Mouse (Mus musculus) spleen, postnatal 36 days (tissue): Measurements from ENCODE around the gene Auts2.

Experiments used
- DNase-seq, 2 experiments: peaks; one replicate each; pipeline ENCODE4 v3.0.0; 2022; ENCODE audit warnings: low spot score in 2 of 2, mixed read lengths in 1 of 2

Gene Auts2

DNA sequence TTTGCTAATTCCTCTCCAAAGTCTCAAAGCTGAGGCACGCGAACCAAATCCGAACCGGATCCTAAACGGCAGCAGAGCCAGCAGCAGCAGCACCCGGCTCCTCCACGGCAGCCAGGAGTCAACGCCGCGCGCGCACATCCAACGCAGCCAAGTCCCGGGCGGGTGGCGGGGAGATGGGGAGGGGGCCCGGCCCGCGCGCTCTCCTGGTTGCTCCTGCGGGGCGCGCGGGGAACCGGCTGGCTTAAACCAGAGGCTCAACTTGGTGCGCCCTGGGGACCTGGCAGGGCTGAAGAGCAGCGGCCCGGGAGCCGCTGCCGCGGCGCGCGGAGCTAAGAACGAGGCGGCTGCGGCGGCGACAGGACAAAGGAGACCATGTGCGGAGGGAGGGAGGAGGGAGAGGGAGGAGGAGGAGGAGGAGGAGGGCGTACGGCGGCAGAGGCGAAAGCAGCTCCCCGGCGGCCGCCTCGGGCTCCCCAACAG, 1005.3 kb downstream of the Auts2 start:
- no peak for DNase-seq

DNA sequence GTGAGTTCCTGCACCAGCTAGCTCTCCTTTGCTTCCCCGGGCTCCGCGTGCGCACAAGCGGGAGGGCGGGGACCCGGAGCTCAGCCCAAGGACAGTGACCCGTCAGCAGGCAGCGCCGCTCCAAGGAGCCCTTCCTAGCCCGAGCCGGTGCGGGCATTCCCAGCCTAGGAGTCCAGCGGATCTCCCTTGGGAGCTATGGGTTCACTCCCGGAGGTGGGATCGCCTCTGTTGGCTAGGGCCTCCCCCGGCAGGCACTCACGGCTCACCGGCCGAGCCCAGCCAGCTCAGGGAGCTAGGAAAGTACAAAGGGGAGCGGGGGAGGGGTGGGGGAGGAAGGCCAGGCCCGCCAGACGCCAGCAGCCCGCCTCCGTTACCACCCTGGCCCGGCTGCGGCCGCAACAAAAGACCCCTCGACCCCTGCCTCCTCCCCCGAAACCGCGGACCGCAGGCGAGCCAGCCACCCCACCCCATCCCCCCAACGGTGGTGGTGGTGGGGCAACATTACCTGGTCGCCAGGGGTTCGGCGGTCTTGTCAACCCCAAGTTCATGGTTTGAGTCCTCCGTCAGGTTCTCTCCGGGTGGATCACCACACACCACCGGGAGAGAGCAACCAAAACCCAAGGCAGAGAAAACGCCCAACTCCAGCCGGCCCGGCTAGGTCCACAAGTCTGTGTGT, 1005.9 kb downstream of the Auts2 start:
- DNase-seq = no peak

DNA sequence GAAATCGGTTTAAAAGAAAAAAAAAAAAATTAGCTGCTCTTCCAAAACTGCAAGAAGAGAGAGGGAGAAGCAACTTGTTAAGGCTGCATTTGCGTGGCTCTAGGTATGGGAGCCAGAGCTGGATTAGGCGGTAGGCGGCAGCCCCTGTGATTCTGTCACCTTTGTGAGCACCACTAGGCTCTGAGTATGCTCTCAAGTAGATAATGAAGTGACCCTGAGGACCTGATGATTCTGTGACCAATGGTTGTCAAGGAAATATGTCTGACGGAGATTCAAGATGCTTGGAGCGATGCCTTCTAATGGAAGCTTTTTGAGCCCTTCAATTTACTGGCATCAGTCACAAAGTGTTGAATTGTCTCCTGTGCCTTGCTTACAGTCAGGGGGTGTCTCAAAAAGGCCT, 1007.4 kb downstream of the Auts2 start:
- no peak for DNase-seq

DNA sequence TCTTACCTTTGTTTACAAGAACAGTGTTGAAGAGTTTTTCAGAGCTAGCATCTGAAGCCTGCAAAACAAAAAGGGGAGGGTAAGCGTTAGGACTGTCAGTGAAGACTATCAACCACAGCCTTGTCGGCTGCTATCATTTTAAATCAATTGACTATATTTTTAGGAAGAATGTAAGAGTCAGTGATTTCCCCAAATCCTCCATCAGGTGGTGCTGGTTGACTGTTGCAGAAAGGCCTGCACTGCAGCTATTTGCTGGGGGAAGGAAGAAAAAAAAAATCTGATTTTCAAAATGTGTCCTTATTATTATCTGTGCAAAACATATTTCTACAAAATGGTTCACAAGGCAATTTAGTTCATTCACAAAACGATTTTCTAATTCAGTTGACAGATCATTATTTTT, 1009.3 kb downstream of the Auts2 start:
- DNase-seq = no peak

DNA sequence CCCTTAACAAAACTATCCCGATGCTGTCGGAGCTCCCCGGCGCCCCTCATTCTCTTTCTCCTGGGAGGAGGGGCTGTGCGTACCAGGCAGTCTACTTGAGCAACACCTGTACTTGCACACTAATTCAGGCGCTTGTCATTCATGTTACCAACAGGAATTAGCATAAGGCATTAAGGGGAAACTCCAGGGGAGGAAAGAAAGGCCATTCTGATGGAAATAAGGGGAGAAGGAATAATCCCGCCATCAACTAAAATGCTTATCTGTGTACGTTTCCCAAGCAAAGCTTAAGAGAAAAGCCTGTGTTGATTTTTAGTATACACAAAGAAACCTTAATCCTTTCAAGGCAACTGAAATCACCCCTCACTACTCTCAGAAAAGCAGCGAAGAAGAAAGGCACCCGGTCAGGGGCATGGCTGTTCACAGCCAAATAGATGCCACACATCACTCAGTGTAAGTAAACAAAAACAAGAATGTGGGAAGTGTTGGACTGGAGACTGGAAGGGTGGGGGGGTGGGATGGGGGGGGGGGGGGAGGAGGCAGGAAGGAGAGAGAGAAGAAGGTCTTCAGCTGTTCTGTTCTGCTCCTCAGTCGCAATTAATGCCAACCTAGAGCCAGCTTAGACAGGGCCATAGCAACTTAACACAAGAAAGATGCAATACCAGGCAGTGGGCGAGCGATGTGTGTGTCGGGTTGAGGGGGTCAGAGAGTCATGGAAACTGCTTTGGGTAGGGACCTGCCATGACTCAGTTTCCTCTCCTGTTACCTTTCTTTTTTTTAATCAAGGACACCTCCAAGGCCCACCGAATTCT, 1011.2 kb downstream of the Auts2 start:
- DNase-seq = no peak

DNA sequence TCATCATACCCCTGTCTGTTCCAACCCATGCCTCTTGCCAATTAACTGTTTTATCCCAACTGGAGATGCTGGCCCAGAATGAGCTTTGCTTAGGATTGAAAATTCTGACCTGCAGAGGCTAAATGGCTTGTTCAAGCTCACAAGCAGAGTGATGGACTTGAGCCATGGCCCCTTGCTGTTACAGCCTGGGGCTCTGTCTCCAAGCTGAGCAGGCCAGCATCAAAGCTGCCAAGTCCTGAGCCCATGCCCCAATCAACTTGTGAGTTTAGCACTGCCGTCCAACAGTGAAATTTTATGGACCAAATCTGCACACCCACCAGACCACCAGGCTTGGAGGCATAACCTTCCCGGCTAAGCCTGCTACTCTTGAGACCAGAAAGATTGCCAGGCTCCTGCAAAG, 1012.3 kb downstream of the Auts2 start:
- no peak for DNase-seq

DNA sequence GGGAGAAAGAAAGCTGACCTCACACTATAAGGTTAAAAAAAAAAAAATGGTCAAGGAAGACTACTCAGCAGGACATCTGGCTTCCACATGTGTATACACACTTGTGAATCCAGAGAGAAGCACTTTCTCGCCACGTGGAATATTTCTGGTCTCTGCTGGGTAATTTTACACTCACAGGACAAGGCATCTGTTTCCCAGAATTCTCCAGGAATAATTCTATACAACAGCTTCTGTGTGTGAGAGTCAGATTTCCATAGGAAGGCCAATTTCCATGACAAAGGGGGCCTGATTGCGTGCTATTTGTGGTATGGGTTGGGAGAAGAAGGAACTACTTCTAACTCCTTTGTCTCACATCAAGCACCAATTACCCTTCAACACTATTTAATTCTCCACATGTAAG, 1016.5 kb downstream of the Auts2 start:
- no peak for DNase-seq

DNA sequence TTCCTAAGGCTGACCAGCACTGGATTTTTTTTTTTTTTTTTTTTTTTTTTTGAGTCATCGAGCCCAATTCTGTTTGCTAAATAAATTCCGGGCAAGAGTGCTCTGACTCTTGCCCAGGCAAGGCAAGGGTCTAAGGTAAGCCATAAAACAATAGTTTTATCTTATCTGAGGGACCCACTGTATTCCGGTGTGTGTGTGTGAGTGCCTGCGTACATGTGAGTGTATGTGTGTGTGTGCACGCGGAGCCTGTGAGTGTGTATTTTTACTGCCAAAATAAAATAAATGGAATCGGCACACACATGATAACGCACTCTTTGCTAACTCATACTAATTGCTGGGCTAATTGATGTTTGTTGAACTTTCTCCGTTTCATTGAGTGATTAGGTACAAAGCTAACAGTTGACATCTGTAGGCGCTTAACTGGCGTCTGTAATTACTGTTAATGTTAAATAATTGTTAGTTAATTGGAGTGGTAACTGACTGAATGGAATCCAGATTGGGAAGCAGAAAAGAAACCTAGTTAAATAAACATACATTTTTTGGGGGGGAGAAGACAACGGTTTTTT, 1018.2 kb downstream of the Auts2 start:
- DNase-seq = no peak

DNA sequence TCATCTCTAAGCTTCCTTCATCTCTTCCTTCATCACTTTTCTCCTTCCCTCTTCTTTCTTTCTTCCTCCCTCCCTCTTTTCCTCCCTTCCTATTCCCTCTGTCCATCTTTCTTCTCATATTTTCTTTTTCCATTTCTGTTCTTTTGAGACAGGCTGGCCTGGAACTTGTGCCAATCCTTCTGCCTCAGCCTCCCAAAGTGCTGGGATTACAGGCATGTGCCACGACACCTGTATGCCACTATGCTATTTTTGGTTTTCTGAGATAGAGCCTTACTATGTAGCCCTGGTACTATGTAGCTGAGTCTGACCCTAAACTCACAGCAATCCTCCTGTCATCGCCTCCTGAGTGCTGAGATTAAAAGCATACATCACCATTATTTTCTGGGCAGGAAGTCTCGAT, 1023.6 kb downstream of the Auts2 start:
- DNase-seq = no peak

DNA sequence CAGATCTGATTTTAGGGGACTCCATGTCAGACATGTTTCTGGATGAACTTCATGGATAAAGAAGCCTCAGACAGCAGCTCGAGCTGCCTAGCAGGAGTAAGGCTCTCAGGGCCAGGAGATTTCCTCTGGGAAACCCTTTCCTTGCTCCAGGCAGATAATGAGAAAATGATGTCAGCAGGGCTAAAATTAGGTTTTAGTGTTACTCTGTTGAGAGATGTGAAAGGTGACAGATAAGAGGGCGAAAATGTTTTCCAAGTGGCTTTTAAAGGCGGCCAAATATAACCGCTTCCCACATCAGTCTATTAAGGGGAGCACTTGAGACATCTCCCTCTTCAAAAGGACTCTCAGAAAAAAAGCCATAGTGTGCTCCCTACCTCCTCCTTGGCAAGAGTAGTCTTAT, 1025.5 kb downstream of the Auts2 start:
- DNase-seq = no peak

DNA sequence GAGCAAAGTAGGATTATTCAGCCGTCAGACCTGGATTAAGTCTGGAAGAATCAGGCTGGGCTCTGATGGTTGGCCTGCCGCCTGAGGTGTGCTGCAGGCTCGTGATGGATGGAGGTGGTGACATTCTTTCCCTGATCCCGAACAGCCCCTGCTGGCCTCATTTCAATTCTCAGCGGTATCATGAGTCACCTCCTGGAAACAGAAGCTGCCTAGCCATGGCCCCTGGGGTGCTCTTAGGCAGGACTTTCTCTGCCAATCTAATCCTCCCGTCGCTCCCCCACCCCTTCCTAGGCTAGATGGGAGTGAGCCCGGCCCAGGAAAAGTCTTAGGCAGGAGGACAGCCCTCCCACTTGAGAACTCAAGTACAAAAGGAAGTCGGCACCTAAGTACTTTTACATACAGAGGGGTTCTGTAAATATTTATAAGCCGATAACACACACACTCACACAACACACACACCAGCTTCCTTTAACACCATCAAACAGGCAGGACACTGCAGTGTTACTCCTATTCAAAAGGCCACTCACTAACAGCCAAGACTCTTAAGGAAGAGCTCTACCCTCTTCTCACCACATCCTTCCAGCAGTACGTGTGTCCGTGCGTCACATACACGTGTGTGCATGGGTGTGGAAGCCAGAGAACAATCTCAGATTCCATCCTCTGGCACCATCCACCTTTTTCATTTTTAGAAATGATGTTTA, 1027.3 kb downstream of the Auts2 start:
- no peak for DNase-seq

DNA sequence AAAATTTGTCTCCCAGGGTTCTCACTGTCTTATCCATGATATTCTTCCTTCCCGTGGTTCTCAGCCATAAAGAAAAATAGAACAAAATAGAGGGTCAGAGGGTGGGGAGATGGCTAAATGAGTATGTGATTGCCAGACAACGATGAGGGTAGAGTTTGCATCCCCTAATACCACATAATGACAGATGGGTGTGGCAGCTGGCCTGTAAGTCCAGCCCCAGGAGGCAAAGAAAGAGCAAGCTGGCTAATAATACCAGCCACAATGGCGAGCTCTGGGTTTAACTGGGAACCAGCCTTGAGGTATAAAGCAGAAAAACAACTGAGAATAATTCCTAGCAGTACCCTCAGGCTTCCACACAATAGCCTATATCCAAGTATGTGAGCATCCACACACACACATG, 1029.4 kb downstream of the Auts2 start:
- DNase-seq = no peak

DNA sequence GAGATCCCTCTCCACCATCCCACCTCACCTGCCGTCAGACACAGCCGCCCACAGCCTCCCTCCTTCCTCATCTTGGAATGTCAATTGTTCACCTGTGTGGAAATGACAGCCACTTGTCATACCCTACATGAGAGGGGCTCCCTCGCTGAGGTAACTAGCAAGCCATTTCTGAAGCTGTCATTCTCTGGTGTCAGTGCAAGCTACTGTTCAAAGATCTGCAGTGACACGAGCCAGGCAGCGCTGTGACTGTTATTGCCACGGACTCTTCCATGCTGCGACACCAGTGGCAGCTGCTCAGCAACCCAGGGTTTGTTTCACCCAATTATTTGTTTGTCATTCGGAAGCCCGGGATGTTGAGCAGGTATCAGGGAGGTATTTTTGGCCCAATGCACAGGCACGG, 1030.5 kb downstream of the Auts2 start:
- no peak for DNase-seq

DNA sequence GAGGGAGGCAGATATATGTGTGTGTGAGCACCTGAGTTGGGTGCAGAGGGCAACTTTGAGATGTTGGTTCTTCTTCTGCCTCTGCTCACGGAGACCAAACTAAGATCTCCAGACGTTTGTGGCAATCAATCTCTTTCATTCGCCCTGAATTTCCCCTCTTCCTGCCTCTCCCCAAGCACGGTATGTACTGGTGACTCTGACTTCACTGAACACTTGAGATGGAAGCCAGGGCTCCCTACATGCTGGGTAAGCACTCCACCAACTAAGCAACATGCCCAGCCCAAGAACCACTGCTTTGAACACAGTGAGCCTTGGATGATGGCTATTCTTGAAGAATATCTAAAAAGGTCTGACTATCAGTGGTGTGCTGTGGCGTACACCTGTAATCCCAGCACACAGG, 1032.5 kb downstream of the Auts2 start:
- DNase-seq = no peak

DNA sequence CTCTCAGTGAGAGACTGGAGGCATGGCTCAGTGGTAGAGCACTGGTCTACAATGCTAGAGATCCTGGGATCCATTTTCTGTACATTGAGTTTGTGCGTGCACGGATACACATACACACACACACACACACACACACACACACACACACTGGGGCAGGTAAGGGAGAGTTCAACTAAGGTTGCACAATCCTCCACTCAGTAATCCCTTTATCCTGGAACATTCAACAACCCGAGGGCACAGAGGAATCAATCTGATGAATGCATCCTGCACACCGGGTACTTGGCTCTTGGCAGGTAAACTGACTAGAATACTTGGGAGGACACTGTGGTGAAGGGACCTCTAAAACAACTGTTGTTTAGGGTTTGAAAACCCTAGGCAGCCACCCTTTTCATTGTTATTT, 1033.8 kb downstream of the Auts2 start:
- no peak for DNase-seq

DNA sequence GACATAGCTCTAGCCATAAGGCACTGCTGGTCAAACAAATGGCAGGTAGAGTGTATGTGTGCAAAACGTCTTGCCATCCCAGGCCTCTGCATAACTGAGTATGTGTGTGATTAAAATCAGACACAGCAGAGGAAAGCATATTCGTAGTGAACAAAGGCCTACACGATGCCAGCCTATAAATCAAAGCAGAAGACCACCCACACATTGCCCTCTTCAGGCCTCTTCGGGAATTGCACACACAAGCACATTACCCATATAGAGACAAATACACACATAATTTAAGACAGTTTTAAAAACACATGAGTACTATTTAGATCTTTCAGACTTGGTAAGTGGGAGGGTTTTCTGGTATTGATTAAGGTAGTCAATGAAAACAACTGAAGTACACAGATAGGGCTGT, 1044.3 kb downstream of the Auts2 start:
- no peak for DNase-seq

DNA sequence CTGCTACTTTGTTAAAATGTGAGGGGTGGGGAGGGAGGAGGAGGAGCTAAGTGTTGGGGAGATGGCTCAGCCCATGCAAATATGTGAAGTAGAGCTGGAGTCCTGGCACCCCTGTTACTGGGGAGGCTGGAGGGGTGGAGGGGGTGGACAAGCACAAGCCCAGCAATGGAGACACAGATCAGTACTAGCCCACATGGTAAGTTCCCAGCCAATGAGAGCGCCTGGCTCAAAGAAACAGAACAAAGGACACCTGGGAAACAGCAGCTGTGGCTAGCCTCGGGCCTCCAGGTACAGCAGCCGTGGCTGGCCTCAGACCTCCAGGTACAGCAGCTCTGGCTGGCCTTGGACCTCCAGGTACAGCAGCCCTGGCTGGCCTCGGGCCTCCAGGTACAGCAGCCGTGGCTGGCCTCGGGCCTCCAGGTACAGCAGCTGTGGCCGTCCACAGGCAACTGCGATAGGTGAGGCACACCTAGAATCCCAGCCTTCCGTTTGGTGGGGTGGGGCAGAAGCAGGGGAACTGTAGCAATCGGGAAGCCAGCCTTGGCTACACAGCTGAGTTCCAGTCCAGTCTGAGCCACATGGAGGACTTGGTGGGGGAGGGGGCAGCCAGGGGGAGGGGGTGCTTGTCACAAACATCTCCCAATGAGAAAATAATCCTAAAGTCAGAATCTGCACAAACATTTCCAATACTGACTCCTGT, 1046.5 kb downstream of the Auts2 start:
- DNase-seq = no peak

DNA sequence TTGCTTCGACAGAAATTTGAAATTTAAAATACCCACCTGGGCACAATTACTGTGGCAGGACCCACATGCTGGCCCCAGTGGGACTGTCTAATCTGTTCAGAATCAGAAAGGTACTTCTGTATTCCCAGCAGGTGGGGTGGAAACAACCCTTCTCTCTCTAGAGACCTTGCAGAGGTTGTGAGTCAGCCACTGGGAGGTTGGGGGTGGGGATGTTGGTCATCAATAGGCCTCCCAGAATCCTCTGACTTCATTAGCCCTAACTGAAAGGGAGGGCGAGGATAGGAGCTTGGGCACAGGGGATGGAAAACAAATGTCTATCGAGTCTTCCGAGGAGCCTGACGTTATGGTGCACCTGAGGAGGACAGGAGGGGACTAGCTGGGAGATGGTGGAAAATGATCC, 1048.6 kb downstream of the Auts2 start:
- no peak for DNase-seq

DNA sequence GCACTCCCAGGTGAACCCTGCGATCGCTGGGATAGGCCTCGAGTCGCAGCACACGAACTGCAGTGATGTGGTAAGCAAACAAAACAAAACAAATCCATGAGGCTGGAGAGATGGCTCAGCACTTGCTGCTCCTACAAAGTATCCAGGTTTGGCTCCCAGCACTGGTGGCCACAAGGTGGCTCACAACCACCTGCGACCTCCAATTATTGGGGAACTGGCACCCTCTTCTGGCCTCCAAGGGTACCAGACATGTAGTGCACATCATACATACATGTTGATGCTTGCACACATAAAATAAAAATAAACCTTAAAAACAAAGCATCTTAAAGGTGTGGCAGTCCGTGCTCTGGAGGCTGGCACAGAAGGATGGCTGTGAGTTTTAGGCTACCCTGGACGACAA, 1050.6 kb downstream of the Auts2 start:
- DNase-seq = no peak

DNA sequence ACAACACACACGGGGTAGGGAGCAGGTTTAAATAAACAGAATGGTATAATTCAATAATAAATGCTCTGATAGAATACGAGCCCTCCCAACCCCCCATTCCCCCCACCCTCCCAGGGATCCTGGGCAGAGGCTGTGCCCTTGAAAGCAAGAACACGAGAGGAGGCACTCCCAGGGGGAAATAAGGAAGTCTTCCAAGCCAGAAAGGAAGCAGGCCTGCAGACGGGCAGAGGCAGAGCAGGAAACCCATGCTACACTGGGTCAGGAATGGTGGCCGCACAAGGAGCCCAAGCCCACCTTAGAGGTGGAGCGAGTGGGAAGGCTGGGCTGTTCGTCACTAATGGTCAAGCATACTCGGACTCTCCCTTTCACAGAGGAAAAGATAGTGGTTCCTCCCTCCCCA, 1051.3 kb downstream of the Auts2 start:
- DNase-seq = no peak

DNA sequence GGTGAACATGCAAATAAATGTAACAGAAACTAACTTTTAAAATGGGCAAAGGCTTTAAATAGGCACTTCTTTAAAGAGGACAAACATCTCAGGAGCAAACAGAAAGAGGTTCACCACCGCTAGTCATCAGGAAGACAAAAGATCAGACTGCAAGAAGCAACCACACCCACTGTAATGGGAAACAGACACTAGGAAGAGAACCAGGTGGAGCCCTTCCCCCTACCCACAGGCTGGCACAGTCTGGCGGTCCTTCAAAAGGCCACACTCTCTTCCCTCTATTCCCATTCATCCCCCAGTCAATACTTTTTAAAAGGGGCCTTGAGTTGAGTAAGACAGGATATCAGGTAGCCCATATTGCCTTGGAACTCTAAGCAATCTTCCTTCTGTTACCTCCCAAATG, 1052.3 kb downstream of the Auts2 start:
- no peak for DNase-seq

DNA sequence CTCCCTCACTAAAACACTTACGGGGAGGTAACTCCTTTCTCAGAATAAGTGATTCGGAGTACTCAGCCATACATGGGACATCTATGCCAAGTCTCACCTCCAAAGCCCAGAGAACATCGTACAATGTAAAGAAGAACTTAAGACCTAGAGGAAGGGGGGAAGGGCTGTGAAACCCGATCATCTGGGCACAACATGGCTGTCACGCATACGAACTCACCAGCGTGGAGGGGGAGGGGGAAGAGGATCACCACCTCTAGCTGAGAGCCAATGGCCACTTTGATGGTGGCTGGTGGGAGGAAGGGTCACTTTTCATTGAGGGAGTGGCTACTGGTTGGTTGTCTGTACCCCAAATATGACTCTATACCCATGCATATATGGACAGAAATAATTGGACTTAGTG, 1053.3 kb downstream of the Auts2 start:
- no peak for DNase-seq
